Mouse (Mus musculus) A20 (cell line): ENCODE data around the gene Rasa1.

ENCODE experiments used
- DNase-seq: peaks from one replicate; pipeline ENCODE4 v3.0.0-alpha.2; 2011; ENCODE audit warnings: low read depth, low spot score

Rasa1 gene

DNA sequence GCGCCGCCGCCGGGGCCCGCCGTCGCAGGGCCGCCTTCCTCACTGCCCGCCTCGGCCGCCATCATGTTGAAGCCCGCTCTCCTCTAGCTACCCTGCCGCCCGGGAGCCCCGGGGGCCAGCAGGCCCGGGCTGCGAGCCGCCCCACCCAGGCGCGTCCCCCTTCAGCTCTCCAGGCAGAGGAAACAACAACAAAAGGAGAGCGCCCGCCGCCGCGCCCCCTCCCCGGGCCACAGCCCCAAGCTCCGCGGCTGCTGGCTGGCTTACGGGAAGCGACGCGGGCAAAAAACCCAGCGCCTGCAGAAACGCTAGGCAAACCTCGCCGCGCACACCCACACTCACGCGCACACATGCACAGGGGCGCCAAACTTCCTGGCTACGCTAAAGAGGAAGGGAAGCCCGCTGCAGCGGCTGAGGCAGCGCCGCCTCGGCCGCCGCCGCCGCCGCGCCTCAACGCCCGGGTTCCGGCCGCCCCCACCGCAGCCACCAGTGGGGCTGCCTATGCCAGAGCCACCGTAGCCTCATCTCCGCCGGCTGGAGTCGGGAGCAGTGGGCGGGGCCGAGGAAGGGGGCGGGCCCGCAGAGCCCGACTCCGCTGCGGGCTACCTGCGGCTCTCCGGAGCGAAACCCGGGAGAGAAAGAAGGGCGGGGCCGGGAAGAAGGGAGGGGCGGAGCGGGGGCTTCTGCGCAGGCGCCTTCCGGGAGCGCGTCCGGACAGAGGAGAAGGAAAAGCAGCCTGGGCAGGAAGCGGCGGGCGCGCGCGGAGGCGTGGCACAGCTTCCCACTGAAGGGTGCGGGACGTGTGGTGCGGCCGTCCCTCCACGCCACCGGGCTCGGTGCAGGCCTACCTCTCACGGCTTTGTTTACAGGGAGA lies at the start of gene Rasa1:
Gene Rasa1 (minus strand): TSS at position 288 of the 871 bp plus-strand sequence.
- DNase-seq = peak; percentile 97

GRCm38 (mm10) chr13:85311547-85311946 lies 22.6 kb upstream of the Rasa1 start:
- no peak for DNase-seq

DNA sequence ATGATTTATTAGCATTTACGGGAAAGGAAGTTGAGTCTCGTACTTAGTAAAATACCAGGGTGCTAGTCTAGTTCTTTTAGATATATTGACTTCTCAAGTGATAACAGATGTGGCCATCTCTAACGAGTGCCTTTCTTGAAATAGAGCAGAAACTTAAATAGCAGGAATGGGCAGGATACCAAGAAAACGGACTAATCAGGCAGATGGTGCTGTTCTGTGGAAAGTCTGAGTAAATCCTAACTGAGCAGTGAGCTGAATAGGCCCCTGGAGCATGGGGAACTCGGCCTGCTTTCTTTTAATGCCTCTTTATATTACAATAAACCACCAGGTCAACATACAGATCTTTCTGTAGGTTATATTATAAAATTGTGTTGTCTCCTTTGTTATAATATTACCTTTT lies 22.0 kb upstream of the Rasa1 start:
- DNase-seq = no peak

- no peak for DNase-seq
Measured at GRCm38 (mm10) chr13:85310483-85310882, 21.6 kb upstream of the Rasa1 start.

DNA sequence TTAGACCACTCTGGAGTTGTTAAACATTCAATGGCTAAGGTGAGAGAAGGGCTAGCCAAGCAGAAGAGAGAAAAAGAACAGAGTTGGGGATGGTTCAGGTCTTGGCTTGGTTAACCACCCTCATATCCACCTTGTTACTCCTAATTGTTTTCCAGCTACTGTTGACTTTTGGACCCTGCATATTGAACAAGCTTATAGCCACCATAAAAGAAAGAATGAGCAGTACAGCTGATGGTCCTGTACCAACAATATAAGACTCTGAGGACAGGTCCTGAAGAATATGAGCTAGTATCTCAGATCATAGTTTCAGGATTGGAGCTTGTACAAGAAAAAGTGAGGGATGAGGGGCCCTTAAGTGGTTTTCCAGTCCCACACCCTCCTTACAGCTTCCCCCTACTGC lies 17.1 kb upstream of the Rasa1 start:
- DNase-seq = no peak

- peak; percentile 58 for DNase-seq
Measured at GRCm38 (mm10) chr13:85290651-85291050, 1.7 kb upstream of the Rasa1 start.

- DNase-seq = no peak
Measured at GRCm38 (mm10) chr13:85288574-85288842, 422 bp downstream of the Rasa1 start.

- peak; percentile 74 for DNase-seq
Measured at GRCm38 (mm10) chr13:85287876-85288573, 905 bp downstream of the Rasa1 start.

- DNase-seq = no peak
Measured at GRCm38 (mm10) chr13:85282626-85283025, 6.3 kb downstream of the Rasa1 start.

DNA sequence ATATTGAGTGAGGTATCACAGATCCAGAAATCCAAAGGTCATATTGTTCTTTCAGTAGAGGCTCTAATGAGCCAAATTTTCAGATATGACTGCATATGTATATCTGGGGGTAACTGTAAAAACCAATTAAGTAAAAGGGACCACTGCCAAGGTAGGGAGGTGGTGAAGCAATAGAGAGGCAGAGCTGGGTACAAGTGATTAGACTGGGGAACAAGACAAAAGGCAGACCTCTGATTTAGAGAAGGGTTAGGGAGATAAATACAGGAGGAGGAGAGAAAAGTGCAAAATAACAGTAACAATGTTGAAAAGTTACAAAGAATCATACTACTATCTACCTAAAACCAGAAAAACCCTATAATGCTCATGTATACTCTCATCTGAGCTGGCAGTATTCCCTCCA lies 10.0 kb downstream of the Rasa1 start:
- DNase-seq = no peak

GRCm38 (mm10) chr13:85274572-85274971 lies 14.4 kb downstream of the Rasa1 start:
- no peak for DNase-seq

- DNase-seq = no peak
Measured at GRCm38 (mm10) chr13:85273788-85274187, 15.1 kb downstream of the Rasa1 start.

DNA sequence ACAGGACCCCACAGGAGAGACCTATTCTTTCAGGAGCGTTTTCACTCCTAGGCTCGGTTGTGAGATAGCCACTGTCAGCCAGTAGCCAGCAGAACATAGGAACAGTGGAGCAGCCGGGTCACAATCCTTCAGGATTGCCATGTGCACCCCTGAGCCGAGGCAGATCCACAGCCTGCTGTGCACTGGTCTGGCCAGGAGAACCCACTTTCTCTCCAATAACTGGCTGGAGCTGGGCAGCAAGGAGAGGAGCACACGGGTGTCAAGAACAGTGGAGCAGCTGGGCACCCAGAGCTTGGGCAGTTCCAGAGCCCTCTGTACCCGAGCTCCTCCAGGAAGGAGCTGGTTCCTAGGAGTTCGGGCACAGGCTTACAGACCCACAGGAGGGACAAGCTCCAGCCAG lies 50.2 kb downstream of the Rasa1 start:
- no peak for DNase-seq

- no peak for DNase-seq
Measured at GRCm38 (mm10) chr13:85218656-85219055, 70.3 kb downstream of the Rasa1 start.

GRCm38 (mm10) chr13:85210353-85210752 lies 78.6 kb downstream of the Rasa1 start:
- DNase-seq = no peak

DNA sequence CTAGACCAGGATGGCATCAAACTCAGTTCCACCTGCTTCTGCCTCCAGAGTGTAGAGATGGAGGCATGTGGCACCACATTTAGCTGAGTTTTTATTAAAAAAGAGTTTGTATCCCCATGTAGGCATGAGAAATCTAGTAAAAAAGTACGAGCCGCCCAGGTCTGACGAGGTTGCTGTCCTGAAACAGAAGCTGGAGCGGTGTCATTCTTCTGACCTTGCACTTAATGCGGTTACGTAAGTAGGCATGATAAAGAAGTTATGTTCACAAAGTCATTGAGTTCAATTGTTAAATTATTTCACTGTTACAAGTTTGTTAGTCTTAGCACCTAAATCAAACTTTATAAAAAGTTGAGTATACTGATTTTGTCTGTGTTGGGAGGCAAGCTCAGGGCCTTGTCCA lies 80.3 kb downstream of the Rasa1 start:
- no peak for DNase-seq

GRCm38 (mm10) chr13:85207493-85207892 lies 81.4 kb downstream of the Rasa1 start:
- peak; percentile 19 for DNase-seq

DNA sequence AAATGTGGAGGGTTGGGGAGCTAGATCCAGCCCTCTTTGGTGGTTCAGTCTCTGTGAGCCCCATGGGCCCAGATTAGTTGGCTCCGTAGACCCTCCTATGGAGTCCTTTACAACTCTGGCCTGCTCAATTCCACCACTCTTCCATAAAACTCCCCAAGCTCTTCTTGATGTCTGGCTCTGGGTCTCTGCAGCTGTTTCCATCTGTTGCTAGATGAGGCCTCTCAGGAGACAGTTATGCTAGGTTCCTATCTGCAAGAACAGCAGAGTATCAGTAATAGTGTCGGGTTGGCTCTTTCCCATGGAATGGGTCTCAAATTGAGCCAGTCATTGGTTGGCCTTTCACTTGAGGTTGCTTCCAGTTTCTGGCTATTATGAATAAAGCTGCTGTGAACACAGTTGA lies 97.7 kb downstream of the Rasa1 start:
- no peak for DNase-seq

DNA sequence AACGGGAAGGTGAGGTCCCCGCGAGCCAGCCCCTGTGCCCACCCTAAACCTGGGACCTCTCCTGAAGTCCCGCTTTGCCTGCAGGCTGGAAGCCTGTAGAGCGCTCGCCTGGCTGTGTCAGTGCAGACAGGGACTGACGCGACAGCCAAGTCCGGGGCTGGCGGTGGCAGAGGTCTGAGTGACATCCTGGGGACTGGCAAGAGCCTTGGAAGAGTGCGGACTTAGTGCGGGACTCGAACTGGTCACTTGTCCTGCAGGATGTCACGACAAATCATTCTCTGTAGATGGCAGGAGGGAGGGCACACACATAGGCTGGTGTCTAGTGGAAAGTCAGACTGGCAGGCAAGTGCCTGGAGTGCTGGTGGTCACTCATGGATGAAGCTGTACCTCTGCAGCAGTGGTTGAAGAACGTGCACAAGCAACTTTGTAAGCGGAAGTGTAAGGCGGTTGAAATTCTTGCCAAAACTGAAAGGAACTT lies 99.2 kb downstream of the Rasa1 start:
- DNase-seq = peak; percentile 87

GRCm38 (mm10) chr13:85188903-85189643 lies 99.9 kb downstream of the Rasa1 start, which contains the start of gene Ccnh:
Ccnh (plus strand) TSS chr13:85189408.
- peak; percentile 94 for DNase-seq
